Mouse (Mus musculus): ENCODE measurements at regions not wholly inside any gene's neighbourhood (a gene's known extent, or its start where the extent isn't known, plus 50 kb on each side); places are given as distances from the start of the nearest gene placed in this dataset.

- DNase-seq, result peak; percentile 21 to 25
These were observed 176.4 kb upstream of the Azi2 start for GRCm38 (mm10) chr9:117863944-117864343.

GRCm38 (mm10) chr9:117863318-117863717, 177.0 kb upstream of the Azi2 start:
- no peak for DNase-seq

DNA sequence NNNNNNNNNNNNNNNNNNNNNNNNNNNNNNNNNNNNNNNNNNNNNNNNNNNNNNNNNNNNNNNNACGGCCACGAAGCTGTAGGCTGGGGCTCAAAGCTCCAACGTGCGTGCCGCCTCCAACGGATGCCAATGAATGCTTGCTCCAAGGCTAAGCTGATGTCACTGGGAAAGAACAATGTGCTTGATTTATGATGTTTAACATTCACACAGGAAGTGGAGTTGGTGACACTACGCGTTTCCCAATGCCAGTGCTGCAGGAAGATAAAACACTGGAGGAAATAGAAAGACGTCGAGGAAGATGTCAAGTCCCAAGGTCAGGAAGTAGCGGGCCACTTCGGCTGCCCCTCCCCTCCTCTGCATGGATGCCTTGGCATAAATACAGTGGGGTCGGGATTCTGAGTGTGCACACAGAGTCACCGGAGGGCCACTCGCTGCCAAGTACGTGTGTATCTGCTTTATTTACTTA, 180.7 kb upstream of the Azi2 start:
- DNase-seq, result no peak

DNA sequence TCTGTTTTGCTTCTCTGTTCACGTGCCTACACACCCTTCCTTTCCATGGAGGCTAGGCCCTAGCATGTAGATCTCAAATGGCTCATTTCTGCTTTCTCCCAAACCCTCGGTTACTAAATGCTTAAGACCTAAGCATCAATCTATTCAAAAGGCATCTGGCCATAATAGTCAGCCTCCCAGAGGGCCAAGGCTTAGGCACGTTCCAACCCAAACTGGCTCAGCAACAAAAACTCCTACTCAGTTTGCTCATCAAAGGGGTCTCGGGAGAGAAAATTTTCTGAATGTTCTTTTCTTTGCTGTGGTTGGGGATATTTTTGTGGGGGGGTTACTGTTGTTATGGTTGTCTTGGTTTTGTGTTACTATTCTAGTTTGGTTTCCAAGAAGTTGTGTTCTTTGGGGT, 196.8 kb upstream of the Azi2 start:
- no peak for DNase-seq

DNA sequence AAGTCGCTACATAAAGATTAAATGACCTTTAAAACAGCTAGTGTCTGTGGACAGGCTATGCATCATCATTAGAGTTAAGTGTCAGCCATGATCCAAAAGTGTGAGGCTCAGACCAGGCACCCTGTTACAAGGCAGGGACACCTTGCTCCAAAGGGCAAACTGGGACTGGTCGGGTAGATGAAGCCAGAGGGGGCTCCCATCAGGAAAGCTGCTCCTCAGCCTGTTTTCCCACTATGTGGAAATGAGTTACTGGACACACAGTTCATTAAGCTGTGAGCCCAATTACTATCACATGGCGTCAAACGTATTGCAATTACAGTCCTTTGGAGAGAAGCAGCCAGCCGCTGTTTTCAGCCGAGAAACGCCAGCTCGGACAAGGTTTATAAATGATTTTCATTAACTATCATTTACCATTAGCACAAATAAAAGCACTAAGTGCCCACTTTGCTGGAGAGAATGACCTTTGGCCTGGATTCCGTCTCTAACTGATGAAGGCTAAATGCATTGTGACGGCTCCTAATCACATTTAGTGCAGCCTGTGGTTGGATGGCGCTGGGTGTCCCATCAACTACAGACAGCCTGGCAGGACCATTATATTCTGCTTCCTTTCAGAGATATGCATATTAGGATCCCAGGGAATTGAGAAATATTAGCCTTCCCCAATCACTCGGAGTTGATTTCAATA, 203.5 kb upstream of the Azi2 start:
- DNase-seq, result no peak

GRCm38 (mm10) chr9:117833586-117833985, 203.9 kb upstream of the Rbms3 start:
- DNase-seq, result no peak

- no peak for DNase-seq
These were observed 184.9 kb upstream of the Rbms3 start for GRCm38 (mm10) chr9:117814661-117815060.

DNA sequence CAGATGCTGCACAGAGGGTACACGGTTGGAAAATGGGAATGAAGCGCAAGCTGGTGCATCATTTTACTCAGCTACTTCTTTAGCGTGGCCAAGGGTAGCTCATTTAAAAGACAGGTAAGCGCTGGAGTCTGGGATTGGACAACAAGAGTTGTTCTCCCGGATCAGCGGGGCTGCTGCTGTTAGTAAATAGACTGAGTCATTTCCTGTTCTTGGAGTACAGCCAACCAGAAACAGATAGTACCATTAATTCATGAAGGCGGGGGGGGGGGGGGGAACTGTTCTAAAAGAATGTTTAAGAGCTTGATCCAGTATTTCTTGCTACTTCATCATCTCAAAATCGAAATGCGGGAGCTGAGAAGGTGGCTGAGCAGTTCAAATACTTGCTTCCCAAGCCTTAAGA, 183.5 kb upstream of the Rbms3 start:
- DNase-seq, result no peak

- DNase-seq, result no peak
These were observed 176.1 kb upstream of the Rbms3 start for GRCm38 (mm10) chr9:117805812-117806211.

DNA sequence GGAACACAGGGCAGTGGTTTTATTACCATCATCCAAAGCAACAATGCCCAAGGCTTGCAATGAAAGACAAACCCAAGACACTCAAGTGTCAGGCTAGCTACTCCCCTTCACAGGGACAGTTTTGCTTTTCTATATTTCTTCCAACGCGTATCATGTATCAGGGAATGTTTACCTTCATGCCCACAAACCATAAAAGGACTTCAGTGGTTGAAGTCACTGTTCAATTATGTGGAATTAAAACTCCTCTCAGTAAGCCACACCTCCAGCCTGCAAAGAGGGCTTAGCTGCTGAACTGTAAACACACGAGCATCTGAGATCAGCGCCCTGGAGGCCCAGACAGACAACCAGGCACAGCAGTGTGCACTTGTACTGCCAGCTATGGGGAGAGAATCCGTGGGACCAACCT, 154.5 kb upstream of the Rbms3 start:
- DNase-seq, result no peak

DNA sequence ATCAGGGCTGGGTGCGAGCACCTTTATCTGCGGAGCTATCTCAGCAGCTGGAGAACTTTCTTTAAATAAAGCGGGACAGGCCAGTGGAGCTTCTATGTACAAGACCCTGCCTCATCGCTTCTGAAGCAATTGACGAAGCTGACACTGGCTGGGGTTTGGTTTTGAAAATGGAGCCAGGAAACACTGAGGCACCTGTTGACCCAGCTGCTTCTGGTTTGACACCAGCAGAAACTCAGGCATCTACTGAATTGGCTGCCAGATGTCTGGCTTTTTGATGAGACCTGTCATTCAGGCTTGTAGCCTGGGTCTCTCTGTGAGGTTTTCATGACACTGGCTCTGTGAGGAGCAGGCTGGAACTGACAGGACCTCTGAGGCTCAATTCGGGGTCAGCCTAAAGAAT, 124.9 kb upstream of the Rbms3 start:
- DNase-seq, result no peak

DNA sequence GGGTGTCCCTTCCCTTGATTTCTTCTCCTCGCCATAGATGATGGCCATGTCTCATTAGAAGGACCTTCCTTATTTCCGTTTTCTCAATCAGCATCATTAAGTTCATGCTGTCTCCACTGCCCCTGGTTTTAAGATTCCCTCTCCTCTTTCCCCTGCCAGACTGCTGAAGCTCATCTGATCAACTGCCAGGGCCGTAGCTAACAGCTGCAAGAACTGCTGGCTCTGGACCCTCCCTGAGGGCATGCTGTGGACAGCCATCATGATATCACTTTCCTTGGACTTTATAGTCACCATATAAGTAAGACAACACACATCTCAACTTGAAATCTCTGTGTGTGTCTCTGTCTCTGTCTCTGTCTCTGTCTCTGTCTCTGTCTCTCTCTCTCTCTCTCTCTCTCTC, 123.8 kb upstream of the Rbms3 start:
- no peak for DNase-seq

DNA sequence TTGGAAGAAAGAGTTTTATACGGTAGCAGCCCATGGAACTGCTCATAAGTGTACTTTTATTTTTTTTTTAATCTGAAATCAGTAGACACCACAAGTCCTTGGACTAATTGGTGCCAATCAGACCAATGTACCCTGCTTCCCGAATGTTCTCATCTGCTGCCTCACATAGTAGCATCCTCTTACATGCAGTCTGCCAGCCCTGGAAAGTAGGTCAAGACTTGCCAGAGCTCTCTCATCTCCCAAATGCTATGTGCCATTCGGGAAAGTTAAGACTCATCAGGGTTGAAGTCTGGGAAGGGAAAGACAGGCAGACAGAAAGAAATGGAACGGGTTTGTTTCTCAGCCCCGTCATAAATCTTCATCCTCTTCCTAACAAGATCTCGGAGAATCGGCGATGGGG, 115.2 kb upstream of the Rbms3 start:
- no peak for DNase-seq

- DNase-seq, result peak; percentile 56 to 68
These were observed 99.7 kb upstream of the Rbms3 start for GRCm38 (mm10) chr9:117729366-117729765.

GRCm38 (mm10) chr9:117720161-117720598, 90.5 kb upstream of the Rbms3 start:
- DNase-seq, result no peak

- no peak for DNase-seq
These were observed 87.6 kb upstream of the Rbms3 start for GRCm38 (mm10) chr9:117717346-117717745.

DNA sequence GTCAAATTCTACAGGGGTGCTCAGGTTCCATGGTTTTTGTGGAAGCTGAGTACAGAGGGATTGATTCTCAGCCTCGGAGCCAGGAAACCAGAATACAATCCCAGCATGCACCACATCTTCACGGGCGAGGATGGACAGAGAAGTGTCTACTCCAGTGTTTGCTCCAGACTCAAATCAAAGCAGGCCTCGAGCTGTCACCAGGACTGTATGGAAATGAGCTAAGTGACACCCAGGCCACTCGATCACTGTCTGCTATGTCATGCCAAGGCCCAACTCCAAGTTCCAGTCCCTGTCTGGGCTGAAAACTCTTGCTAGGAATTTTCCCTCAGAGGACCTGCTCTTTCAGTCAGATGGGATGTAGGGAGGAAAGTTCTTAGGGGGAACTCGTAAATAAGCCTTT, 86.8 kb upstream of the Rbms3 start:
- no peak for DNase-seq

GRCm38 (mm10) chr9:117714741-117715675, 85.3 kb upstream of the Rbms3 start:
- DNase-seq, result peak; percentile 32 to 49

GRCm38 (mm10) chr9:117713121-117713520, 83.4 kb upstream of the Rbms3 start:
- peak; percentile 68 for DNase-seq

GRCm38 (mm10) chr9:117711793-117712192, 82.1 kb upstream of the Rbms3 start:
- DNase-seq, result no peak

DNA sequence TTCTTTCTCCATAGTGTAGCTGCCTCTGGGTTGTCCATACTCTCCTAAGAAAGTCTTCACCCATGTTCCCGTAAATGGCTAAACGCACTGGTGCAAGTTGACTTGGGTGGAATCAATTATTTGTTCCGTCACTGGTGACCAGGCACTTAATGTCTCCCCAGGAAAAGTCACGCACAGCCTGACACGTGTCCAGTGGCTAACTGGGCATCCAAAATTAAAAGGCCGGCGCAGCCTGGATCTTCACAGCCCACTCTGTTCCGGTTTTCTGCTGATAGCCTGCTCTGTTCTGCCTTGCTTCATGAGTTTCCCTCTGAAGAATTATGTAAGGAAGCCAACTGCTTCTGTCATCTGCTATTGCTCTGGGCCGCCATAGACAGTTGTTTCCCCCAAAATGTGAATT, 81.3 kb upstream of the Rbms3 start:
- DNase-seq, result no peak

DNA sequence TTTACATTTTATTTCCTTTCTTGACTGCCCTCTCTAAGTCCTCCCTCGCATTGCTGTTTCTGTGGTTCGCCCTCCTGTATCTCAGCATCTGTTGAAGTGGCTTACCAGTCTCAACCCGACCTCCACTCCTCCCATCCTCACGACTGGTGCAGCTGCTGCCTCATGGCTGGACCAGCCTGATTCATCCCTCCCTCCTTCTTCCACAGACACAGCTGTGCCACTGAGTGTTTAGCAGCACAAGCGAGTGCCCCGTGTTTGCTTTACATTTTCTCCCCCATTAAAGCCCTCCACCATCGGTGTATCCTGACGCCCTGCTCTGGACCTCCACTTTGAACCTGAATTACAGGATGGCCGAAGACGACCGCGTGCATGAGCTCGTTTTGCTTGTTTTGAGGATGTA, 80.0 kb upstream of the Rbms3 start:
- no peak for DNase-seq

GRCm38 (mm10) chr9:117693001-117693400, 63.3 kb upstream of the Rbms3 start:
- no peak for DNase-seq

DNA sequence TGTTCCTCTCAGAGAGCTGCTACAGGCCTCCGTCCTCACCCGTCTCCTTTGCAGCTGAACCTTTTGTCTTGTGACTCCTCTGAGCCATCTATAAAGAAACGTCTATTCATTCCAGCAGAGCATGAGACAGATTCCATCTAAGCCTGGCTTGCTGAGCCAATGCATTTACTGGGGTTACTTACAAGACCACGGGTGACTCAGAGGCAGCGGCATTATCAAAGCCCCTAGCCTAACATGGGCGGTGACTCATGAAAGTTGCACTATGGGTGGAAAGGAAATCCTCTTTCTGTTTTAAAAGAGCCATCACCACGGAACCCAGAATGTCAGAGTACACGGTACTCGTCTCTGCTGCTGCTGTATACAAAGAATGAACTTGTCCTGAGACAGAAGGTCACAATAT, 62.8 kb upstream of the Rbms3 start:
- DNase-seq, result no peak

Measured in cerebellum, postnatal 10 days (tissue).